Mouse (Mus musculus) liver, postnatal 0 days (tissue): ENCODE measurements around the gene Magi2. TPM values are rescaled to one million over a fixed set of nuclear protein-coding genes. Genes with fewer than 3 reads are reported as not detected.
"Not testable (repeated sequence)": the region's sequence is repeated elsewhere in the genome, so short reads cannot be mapped to it uniquely, and the experiment has no call there.

Experiments
- ATAC-seq: fragments of 200-750 bp; cut with Nextera tagmentation; 2 replicates; pipeline ENCODE4 v1.8.0; 2017; ENCODE audit warnings: mild to moderate bottlenecking, moderate library complexity
- DNase-seq: peaks from one replicate; pipeline ENCODE4 v3.0.0-alpha.2; 2016
- H3K27ac ChIP-seq: fragments of 300-500 bp; sonication (generic); 2 replicates; pipeline ENCODE4 v1.5.1; 2014; ENCODE audit warnings: antibody characterized with exemption, moderate library complexity, mild to moderate bottlenecking, low read depth
- H3K27me3 ChIP-seq: fragments of 300-500 bp; sonication (generic); 2 replicates; pipeline ENCODE4 v1.6.1; 2014; ENCODE audit warnings: low read length, control low read depth, mixed read lengths; ENCODE audit not compliant: insufficient read depth
- H3K36me3 ChIP-seq: fragments of 300-500 bp; sonication (generic); replicated peaks from 2 replicates; pipeline ENCODE4 v1.6.1; 2014; ENCODE audit warnings: mild to moderate bottlenecking, control low read depth, low read length, moderate library complexity, mixed read lengths; ENCODE audit not compliant: insufficient read depth
- H3K4me1 ChIP-seq: fragments of 300-500 bp; sonication (generic); 2 replicates; pipeline ENCODE4 v1.6.1; 2014; ENCODE audit warnings: antibody characterized with exemption, mild to moderate bottlenecking, control low read depth; ENCODE audit not compliant: insufficient read depth
- H3K4me2 ChIP-seq: fragments of 300-500 bp; sonication (generic); 2 replicates; pipeline ENCODE4 v1.6.1; 2014; ENCODE audit warnings: low read depth, mild to moderate bottlenecking, low read length, moderate library complexity, mixed read lengths
- H3K4me3 ChIP-seq: fragments of 300-500 bp; sonication (generic); 2 replicates; pipeline ENCODE4 v1.5.1; 2014; ENCODE audit warnings: low read depth, low read length
- H3K9ac ChIP-seq: fragments of 300-500 bp; sonication (generic); replicated peaks from 2 replicates; pipeline ENCODE4 v1.6.1; 2014; ENCODE audit warnings: mild to moderate bottlenecking, moderate library complexity
- H3K9me3 ChIP-seq: fragments of 300-500 bp; sonication (generic); 2 replicates; pipeline ENCODE4 v1.6.1; 2016; ENCODE audit warnings: mild to moderate bottlenecking, control low read depth, low read length, mixed read lengths
- CTCF ChIP-seq: sonication (generic); IDR thresholded peaks from 2 replicates; pipeline ENCODE4 v1.5.1; 2016; ENCODE audit warnings: antibody characterized with exemption, low read depth
- EP300 ChIP-seq: IDR thresholded peaks from 2 replicates; pipeline ENCODE4 v1.6.1; 2016; ENCODE audit warnings: antibody characterized with exemption, low read depth, mild to moderate bottlenecking
- WGBS: fragments of 180-500 bp; shearing (Covaris S2); extraction: QIAGEN DNeasy Blood & Tissue Kit; methylation state at CpG from one replicate; pipeline ENCODE4 v1.1.7; 2014; ENCODE audit not compliant: insufficient replicate concordance; 5-methylcytosine and 5-hydroxymethylcytosine counted together
- polyA plus RNA-seq: library from polyadenylated mRNA; unstranded; fragments of >200 nt; fragmentation: Nextera tagmentation; extraction: Ambion mirVana; gene quantifications from 2 replicates; pipeline ENCODE4 v1.2.1, GENCODE M21; 2015

Gene Magi2
- polyA plus RNA-seq, 1 experiment from 2014 or later, result 0.08 TPM

GRCm38 (mm10) chr5:20512377-20513126 lies 1285.7 kb downstream of the Magi2 start:
- H3K9me3 ChIP-seq, result no peaks in the 10 kb centered on the region
- no peak overlapping the region for H3K4me3 ChIP-seq
- H3K36me3 ChIP-seq, result no peaks in the 10 kb centered on the region
- DNase-seq (no peak), ATAC-seq (no peak)
- H3K9ac ChIP-seq, result no peak overlapping the region
- WGBS, result 32% methylated on average over 16 of the region's 16 CpGs
- no peak overlapping the region for H3K27ac ChIP-seq
- TF ChIP-seq EP300 (no peak), CTCF (no peak)
- no peak overlapping the region for H3K4me2 ChIP-seq
- H3K27me3 ChIP-seq, result 0 out of 2 replicates have a peak, but pooled peaks cover 5% of the 10 kb centered on the region
- H3K4me1 ChIP-seq, result no peaks in the 10 kb centered on the region

GRCm38 (mm10) chr5:20521639-20522038 lies 1294.8 kb downstream of the Magi2 start:
- Histone ChIP-seq H3K27ac (no peak overlapping the region), H3K9ac (no peak overlapping the region), H3K4me2 (no peak overlapping the region), H3K9me3 (no peaks in the 10 kb centered on the region), H3K4me1 (no peaks in the 10 kb centered on the region), H3K36me3 (no peaks in the 10 kb centered on the region), H3K27me3 (no peaks in the 10 kb centered on the region), H3K4me3 (no peak overlapping the region)
- WGBS, result 74% methylated on average over 9 of the region's 9 CpGs
- TF ChIP-seq CTCF (no peak), EP300 (no peak)
- DNase-seq, result no peak
- ATAC-seq, result no peak

GRCm38 (mm10) chr5:20522047-20522446 lies 1295.2 kb downstream of the Magi2 start:
- DNase-seq (no peak), ATAC-seq (no peak)
- TF ChIP-seq EP300 (no peak), CTCF (no peak)
- Histone ChIP-seq H3K36me3 (no peaks in the 10 kb centered on the region), H3K4me3 (no peak overlapping the region), H3K27ac (no peak overlapping the region), H3K9me3 (no peaks in the 10 kb centered on the region), H3K4me1 (no peaks in the 10 kb centered on the region), H3K9ac (no peak overlapping the region), H3K27me3 (no peaks in the 10 kb centered on the region), H3K4me2 (no peak overlapping the region)
- WGBS, result 97% methylated on average over 13 of the region's 13 CpGs

- ATAC-seq, result no peak
- Histone ChIP-seq H3K9me3 (no peaks in the 10 kb centered on the region), H3K9ac (no peak overlapping the region), H3K4me2 (no peak overlapping the region), H3K36me3 (no peaks in the 10 kb centered on the region), H3K4me3 (no peak overlapping the region), H3K27ac (no peak overlapping the region), H3K4me1 (no peaks in the 10 kb centered on the region), H3K27me3 (no peaks in the 10 kb centered on the region)
- no peak for TF ChIP-seq EP300
- no peak for TF ChIP-seq CTCF
- DNase-seq, result no peak
Observed at GRCm38 (mm10) chr5:20523776-20524175, 1296.9 kb downstream of the Magi2 start.

GRCm38 (mm10) chr5:20526588-20526987 lies 1299.8 kb downstream of the Magi2 start:
- not testable (repeated sequence) for DNase-seq, H3K36me3 ChIP-seq

GRCm38 (mm10) chr5:20536544-20536943 lies 1309.7 kb downstream of the Magi2 start:
- Histone ChIP-seq H3K9me3 (no peaks in the 10 kb centered on the region), H3K27ac (no peak overlapping the region), H3K4me1 (no peaks in the 10 kb centered on the region), H3K4me2 (no peak overlapping the region), H3K4me3 (no peak overlapping the region), H3K36me3 (no peaks in the 10 kb centered on the region), H3K27me3 (no peaks in the 10 kb centered on the region), H3K9ac (no peak overlapping the region)
- DNase-seq, result no peak
- ATAC-seq, result no peak
- TF ChIP-seq CTCF (no peak), EP300 (no peak)
- 64% methylated on average over 3 of the region's 3 CpGs for WGBS

More at GRCm38 (mm10) chr5:20526588-20526987, 1299.8 kb downstream of the Magi2 start:
- not testable (repeated sequence) for ATAC-seq, H3K27me3 ChIP-seq, H3K4me1 ChIP-seq, H3K9ac ChIP-seq, H3K4me3 ChIP-seq, H3K27ac ChIP-seq, H3K4me2 ChIP-seq, H3K9me3 ChIP-seq
- WGBS, result 65% methylated on average over 1 of the region's 4 CpGs
